Mouse (Mus musculus): ENCODE data around the gene Chsy1. TPM values are rescaled to one million over a fixed set of nuclear protein-coding genes. Genes with fewer than 3 reads are reported as not detected.

The Chsy1 gene
- polyA plus RNA-seq, 1 experiment from 2014 or later = 8.8 TPM

GRCm38 (mm10) chr7:66105771-66106170, 3.5 kb upstream of the Chsy1 start:
- 62% methylated on average over 4 of the region's 4 CpGs for WGBS
- no peak overlapping the region for H3K4me3 ChIP-seq (ENCODE audit: low read depth, low read length)
- H3K36me3 ChIP-seq (ENCODE audit: control insufficient read depth, insufficient read depth, low read length) = no peaks in the 10 kb centered on the region
- H3K27ac ChIP-seq (ENCODE audit: low read length) = no peak overlapping the region
- no peak overlapping the region for H3K9ac ChIP-seq (ENCODE audit: low read depth, low read length)
- no peak overlapping the region for H3K4me2 ChIP-seq (ENCODE audit: low read length)
- no peak for ATAC-seq
- no peaks in the 10 kb centered on the region for H3K9me3 ChIP-seq (replicated peaks; ENCODE audit: control insufficient read depth, low read length, poor library complexity, severe bottlenecking)
- peaks cover 5% of the 10 kb centered on the region for H3K4me1 ChIP-seq (ENCODE audit: control insufficient read depth, insufficient read depth, low read length)
- peaks cover 5% of the 10 kb centered on the region; the same call in 1 of the 2 replicates for H3K27me3 ChIP-seq (ENCODE audit: control insufficient read depth, insufficient read depth, low read depth, low read length)

GRCm38 (mm10) chr7:66106581-66107056, 2.7 kb upstream of the Chsy1 start:
- peaks cover 5% of the 10 kb centered on the region; the same call in 1 of the 2 replicates for H3K27me3 ChIP-seq (ENCODE audit: control insufficient read depth, insufficient read depth, low read depth, low read length)
- H3K27ac ChIP-seq (ENCODE audit: low read length) = no peak overlapping the region
- no peak for ATAC-seq
- no peak overlapping the region for H3K4me3 ChIP-seq (ENCODE audit: low read depth, low read length)
- H3K9me3 ChIP-seq (replicated peaks; ENCODE audit: control insufficient read depth, low read length, poor library complexity, severe bottlenecking) = no peaks in the 10 kb centered on the region
- H3K4me2 ChIP-seq (ENCODE audit: low read length) = no peak overlapping the region
- H3K36me3 ChIP-seq (ENCODE audit: control insufficient read depth, insufficient read depth, low read length) = no peaks in the 10 kb centered on the region
- peaks cover 12% of the 10 kb centered on the region for H3K4me1 ChIP-seq (ENCODE audit: control insufficient read depth, insufficient read depth, low read length)
- no peak overlapping the region for H3K9ac ChIP-seq (ENCODE audit: low read depth, low read length)
- WGBS = 78% methylated on average over 7 of the region's 7 CpGs

DNA sequence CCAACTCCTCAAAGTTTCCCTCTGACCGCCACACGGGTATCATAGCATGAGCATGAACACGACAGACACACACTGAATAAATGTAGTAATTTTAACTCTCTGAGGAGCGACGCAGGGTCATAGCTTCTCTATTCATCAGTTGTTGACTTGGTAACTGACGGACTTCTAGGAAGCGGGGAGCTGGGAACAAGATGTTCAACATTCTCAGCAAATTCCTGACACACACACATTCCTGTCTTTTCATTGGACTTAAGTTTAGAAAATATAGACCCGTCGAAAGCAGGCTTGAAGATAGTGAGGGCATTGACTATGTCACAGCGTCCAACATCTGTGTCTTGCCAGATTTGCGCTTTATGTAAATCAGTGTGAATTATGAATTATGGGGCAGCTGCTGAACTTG, 2.1 kb upstream of the Chsy1 start:
- Histone ChIP-seq H3K27ac (ENCODE audit: low read length) (no peak overlapping the region), H3K9me3 (replicated peaks; ENCODE audit: control insufficient read depth, low read length, poor library complexity, severe bottlenecking) (no peaks in the 10 kb centered on the region), H3K4me1 (ENCODE audit: control insufficient read depth, insufficient read depth, low read length) (peaks cover 17% of the 10 kb centered on the region), H3K4me3 (ENCODE audit: low read depth, low read length) (no peak overlapping the region), H3K27me3 (ENCODE audit: control insufficient read depth, insufficient read depth, low read depth, low read length) (peaks cover 5% of the 10 kb centered on the region; the same call in 1 of the 2 replicates), H3K36me3 (ENCODE audit: control insufficient read depth, insufficient read depth, low read length) (no peaks in the 10 kb centered on the region), H3K4me2 (ENCODE audit: low read length) (no peak overlapping the region), H3K9ac (ENCODE audit: low read depth, low read length) (no peak overlapping the region)
- ATAC-seq = no peak
- 78% methylated on average over 11 of the region's 11 CpGs for WGBS

DNA sequence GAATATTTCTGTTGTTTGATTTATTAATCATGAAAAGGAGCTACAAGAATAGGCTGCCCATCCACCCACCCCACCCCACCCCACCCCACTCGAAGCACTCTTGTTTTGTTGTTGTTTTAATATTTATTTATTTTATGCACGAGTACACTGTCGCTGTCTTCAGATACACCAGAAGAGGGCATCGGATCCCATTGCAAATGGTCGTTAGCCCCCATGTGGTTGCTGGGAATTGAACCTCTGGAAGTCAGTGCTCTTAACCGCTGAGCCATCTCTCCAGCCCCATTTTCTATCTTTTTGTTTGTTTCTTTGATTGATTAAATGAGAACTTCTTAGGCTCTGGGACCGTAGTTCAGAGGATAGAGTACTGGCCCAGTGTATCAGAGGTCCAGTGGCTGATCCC, 1.4 kb upstream of the Chsy1 start:
- Histone ChIP-seq H3K27ac (ENCODE audit: low read length) (no peak overlapping the region), H3K4me1 (ENCODE audit: control insufficient read depth, insufficient read depth, low read length) (peaks cover 20% of the 10 kb centered on the region), H3K36me3 (ENCODE audit: control insufficient read depth, insufficient read depth, low read length) (no peaks in the 10 kb centered on the region), H3K9me3 (replicated peaks; ENCODE audit: control insufficient read depth, low read length, poor library complexity, severe bottlenecking) (no peaks in the 10 kb centered on the region), H3K27me3 (ENCODE audit: control insufficient read depth, insufficient read depth, low read depth, low read length) (peaks cover 5% of the 10 kb centered on the region; the same call in 1 of the 2 replicates), H3K9ac (ENCODE audit: low read depth, low read length) (no peak overlapping the region), H3K4me3 (ENCODE audit: low read depth, low read length) (no peak overlapping the region), H3K4me2 (ENCODE audit: low read length) (no peak overlapping the region)
- WGBS = 8% methylated on average over 7 of the region's 7 CpGs
- ATAC-seq = no peak

- no peaks in the 10 kb centered on the region for H3K9me3 ChIP-seq (replicated peaks; ENCODE audit: control insufficient read depth, low read length, poor library complexity, severe bottlenecking)
- peak; percentile 61 for ATAC-seq
- H3K9ac ChIP-seq (ENCODE audit: low read depth, low read length) = peak overlapping the region; percentile 95
- under 1% methylated on average over 59 of the region's 77 CpGs for whole genome bisulfite sequencing
- H3K4me3 ChIP-seq (ENCODE audit: low read depth, low read length) = peak overlapping the region; percentile 95
- H3K4me1 ChIP-seq (ENCODE audit: control insufficient read depth, insufficient read depth, low read length) = peaks cover 27% of the 10 kb centered on the region
- peak overlapping the region; percentile 98 for H3K4me2 ChIP-seq (ENCODE audit: low read length)
- H3K36me3 ChIP-seq (ENCODE audit: control insufficient read depth, insufficient read depth, low read length) = no peaks in the 10 kb centered on the region
- peak overlapping the region; percentile 95 for H3K27ac ChIP-seq (ENCODE audit: low read length)
- H3K27me3 ChIP-seq (ENCODE audit: control insufficient read depth, insufficient read depth, low read depth, low read length) = peaks cover 5% of the 10 kb centered on the region; the same call in 1 of the 2 replicates
Observed at GRCm38 (mm10) chr7:66109855-66110635, 730 bp downstream of the Chsy1 start.

- under 1% methylated on average over 10 of the region's 10 CpGs for WGBS
- H3K4me2 ChIP-seq (ENCODE audit: low read length) = peak overlapping the region; percentile 98
- H3K9ac ChIP-seq (ENCODE audit: low read depth, low read length) = peak overlapping the region; percentile 95
- peak overlapping the region; percentile 95 for H3K27ac ChIP-seq (ENCODE audit: low read length)
- H3K4me1 ChIP-seq (ENCODE audit: control insufficient read depth, insufficient read depth, low read length) = peaks cover 27% of the 10 kb centered on the region
- peaks cover 5% of the 10 kb centered on the region; the same call in 1 of the 2 replicates for H3K27me3 ChIP-seq (ENCODE audit: control insufficient read depth, insufficient read depth, low read depth, low read length)
- H3K9me3 ChIP-seq (replicated peaks; ENCODE audit: control insufficient read depth, low read length, poor library complexity, severe bottlenecking) = no peaks in the 10 kb centered on the region
- no peak for ATAC-seq
- H3K4me3 ChIP-seq (ENCODE audit: low read depth, low read length) = peak overlapping the region; percentile 95
- H3K36me3 ChIP-seq (ENCODE audit: control insufficient read depth, insufficient read depth, low read length) = no peaks in the 10 kb centered on the region
Observed at GRCm38 (mm10) chr7:66110636-66111112, 1.4 kb downstream of the Chsy1 start.

DNA sequence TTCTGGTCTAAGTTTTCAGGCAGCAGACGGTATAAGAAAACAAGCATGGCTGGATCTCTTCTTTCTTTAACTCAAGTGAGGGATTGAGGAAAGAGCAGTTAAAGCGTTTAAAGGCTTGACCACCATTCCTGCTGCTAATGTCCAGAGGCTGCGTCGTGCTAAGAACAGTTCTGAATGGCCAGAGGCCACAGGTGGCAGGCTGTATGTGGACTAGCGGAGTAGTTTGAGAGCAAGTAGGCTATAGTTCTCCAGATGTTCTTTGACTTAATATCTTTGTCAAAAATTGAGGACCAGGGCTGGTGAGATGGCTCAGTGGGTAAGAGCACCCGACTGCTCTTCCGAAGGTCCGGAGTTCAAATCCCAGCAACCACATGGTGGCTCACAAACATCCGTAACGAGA, 1.9 kb downstream of the Chsy1 start:
- Histone ChIP-seq H3K4me3 (ENCODE audit: low read depth, low read length) (peak overlapping the region; percentile 95), H3K36me3 (ENCODE audit: control insufficient read depth, insufficient read depth, low read length) (no peaks in the 10 kb centered on the region), H3K9ac (ENCODE audit: low read depth, low read length) (no peak overlapping the region; the same call in 1 of the 2 replicates), H3K9me3 (replicated peaks; ENCODE audit: control insufficient read depth, low read length, poor library complexity, severe bottlenecking) (no peaks in the 10 kb centered on the region), H3K4me1 (ENCODE audit: control insufficient read depth, insufficient read depth, low read length) (peaks cover 33% of the 10 kb centered on the region), H3K27ac (ENCODE audit: low read length) (no peak overlapping the region), H3K4me2 (ENCODE audit: low read length) (peak overlapping the region; percentile 98), H3K27me3 (ENCODE audit: control insufficient read depth, insufficient read depth, low read depth, low read length) (peaks cover 5% of the 10 kb centered on the region; the same call in 1 of the 2 replicates)
- WGBS = 49% methylated on average over 10 of the region's 10 CpGs
- ATAC-seq = no peak

GRCm38 (mm10) chr7:66113561-66113960, 4.2 kb downstream of the Chsy1 start:
- H3K4me2 ChIP-seq (ENCODE audit: low read length) = no peak overlapping the region
- 91% methylated on average over 3 of the region's 3 CpGs for WGBS
- H3K27ac ChIP-seq (ENCODE audit: low read length) = no peak overlapping the region
- no peaks in the 10 kb centered on the region for H3K27me3 ChIP-seq (ENCODE audit: control insufficient read depth, insufficient read depth, low read depth, low read length)
- H3K4me1 ChIP-seq (ENCODE audit: control insufficient read depth, insufficient read depth, low read length) = peaks cover 35% of the 10 kb centered on the region
- no peaks in the 10 kb centered on the region for H3K9me3 ChIP-seq (replicated peaks; ENCODE audit: control insufficient read depth, low read length, poor library complexity, severe bottlenecking)
- ATAC-seq = no peak
- H3K4me3 ChIP-seq (ENCODE audit: low read depth, low read length) = no peak overlapping the region
- H3K9ac ChIP-seq (ENCODE audit: low read depth, low read length) = no peak overlapping the region
- no peaks in the 10 kb centered on the region for H3K36me3 ChIP-seq (ENCODE audit: control insufficient read depth, insufficient read depth, low read length)

DNA sequence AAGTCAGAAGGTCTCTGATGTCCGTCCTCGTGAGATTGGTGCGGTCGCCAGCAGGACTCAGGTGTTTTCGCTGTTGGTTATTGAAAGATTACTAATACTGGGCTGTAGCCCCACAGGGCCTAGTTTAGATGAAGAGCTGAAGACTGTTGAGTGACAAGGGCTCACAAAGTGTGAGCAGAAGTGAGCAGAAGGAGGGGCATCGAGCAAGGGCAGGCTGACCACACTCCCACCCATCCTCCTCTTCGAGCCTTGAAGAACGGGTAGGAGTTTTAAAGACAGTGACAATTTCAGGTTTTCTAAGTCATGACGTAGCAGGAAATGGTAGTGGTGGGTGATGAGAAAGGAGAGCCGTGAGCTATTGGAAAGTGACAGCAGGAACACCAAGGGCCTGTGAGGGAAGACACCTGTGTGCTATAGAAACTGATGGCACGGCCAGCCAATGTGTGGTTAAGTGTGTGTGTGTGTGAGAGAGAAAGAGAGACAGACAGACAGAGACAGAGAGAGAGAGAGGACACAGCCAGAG, 6.6 kb downstream of the Chsy1 start:
- WGBS = 85% methylated on average over 11 of the region's 11 CpGs
- Histone ChIP-seq H3K4me1 (ENCODE audit: control insufficient read depth, insufficient read depth, low read length) (peaks cover 44% of the 10 kb centered on the region), H3K9ac (ENCODE audit: low read depth, low read length) (no peak overlapping the region)

More for the DNA sequence above, 6.6 kb downstream of the Chsy1 start:
- Histone ChIP-seq H3K9me3 (replicated peaks; ENCODE audit: control insufficient read depth, low read length, poor library complexity, severe bottlenecking) (no peaks in the 10 kb centered on the region), H3K4me3 (ENCODE audit: low read depth, low read length) (no peak overlapping the region), H3K27ac (ENCODE audit: low read length) (no peak overlapping the region), H3K4me2 (ENCODE audit: low read length) (no peak overlapping the region), H3K27me3 (ENCODE audit: control insufficient read depth, insufficient read depth, low read depth, low read length) (no peaks in the 10 kb centered on the region), H3K36me3 (ENCODE audit: control insufficient read depth, insufficient read depth, low read length) (no peaks in the 10 kb centered on the region)
- no peak for ATAC-seq

Data from midbrain, embryonic 16.5 days (tissue).